Mouse (Mus musculus): ENCODE measurements around the gene Psmb7. TPM values are rescaled to one million over a fixed set of nuclear protein-coding genes. Genes with fewer than 3 reads are reported as not detected.
A peak's percentile ranks its signal among the peaks of the same experiment; 100 is the strongest.

Psmb7 gene
- polyA plus RNA-seq, 1 experiment from 2014 or later, result 317 TPM

- H3K27ac ChIP-seq, result no peak overlapping the region
- H3K27me3 ChIP-seq, result 0 out of 2 replicates have a peak, but pooled peaks cover 3% of the 10 kb centered on the region
- H3K9ac ChIP-seq, result no peak overlapping the region
- WGBS, result 83% methylated on average over 6 of the region's 6 CpGs
- ATAC-seq (ENCODE audit: low FRiP score), result no peak
- peaks cover 68% of the 10 kb centered on the region for H3K4me1 ChIP-seq (replicated peaks)
- no peak overlapping the region for H3K4me3 ChIP-seq
- no peaks in the 10 kb centered on the region for H3K36me3 ChIP-seq
- no peak overlapping the region for H3K4me2 ChIP-seq
- H3K9me3 ChIP-seq, result no peaks in the 10 kb centered on the region
These were observed 103.2 kb downstream of the Psmb7 start for GRCm38 (mm10) chr2:38540666-38541065.

GRCm38 (mm10) chr2:38539677-38540076 is 104.2 kb downstream of the Psmb7 start:
- Histone ChIP-seq H3K4me2 (no peak overlapping the region), H3K4me1 (replicated peaks) (peaks cover 77% of the 10 kb centered on the region), H3K36me3 (no peaks in the 10 kb centered on the region), H3K9me3 (no peaks in the 10 kb centered on the region), H3K4me3 (no peak overlapping the region), H3K27me3 (0 out of 2 replicates have a peak, but pooled peaks cover 3% of the 10 kb centered on the region), H3K27ac (no peak overlapping the region), H3K9ac (peak overlapping the region; percentile 19; the same call in 1 of the 2 replicates)
- whole genome bisulfite sequencing, result 56% methylated on average over 9 of the region's 9 CpGs
- peak; percentile 69 for ATAC-seq (ENCODE audit: low FRiP score)

Small RNAs within 50 kb of the gene (microRNA-seq; reads per million reads assigned to microRNA genes)
- not detected for gene Gm27634

Other genes with a start within 250 kb of the Psmb7 start
- gene Nek6, start 132.4 kb downstream of the Psmb7 start, polyA plus RNA-seq (2015; fragmentation: Nextera tagmentation; extraction: Ambion mirVana), result 57.3 and 58.0 TPM in 2 replicates
- gene Nr5a1, start 70.5 kb upstream of the Psmb7 start, polyA plus RNA-seq (2015; fragmentation: Nextera tagmentation; extraction: Ambion mirVana), result 0.09 TPM in 1 of 2 replicates, not detected in the other

All from hindbrain, embryonic 13.5 days (tissue).